Mouse (Mus musculus) midbrain, embryonic 13.5 days (tissue): Measurements from ENCODE around the gene Gm9844. TPM values are rescaled to one million over a fixed set of nuclear protein-coding genes. Genes with fewer than 3 reads are reported as not detected.
"Not testable (repeated sequence)": the region's sequence is repeated elsewhere in the genome, so short reads cannot be mapped to it uniquely, and the experiment has no call there.

Source experiments
- ATAC-seq: fragments of 200-750 bp; cut with Nextera tagmentation; 2 replicates; pipeline ENCODE4 v1.8.0; 2017; ENCODE audit warnings: mild to moderate bottlenecking, moderate TSS enrichment, moderate library complexity
- H3K27ac ChIP-seq: fragments of 300-500 bp; sonication (generic); 2 replicates; pipeline ENCODE4 v1.5.1; 2015; ENCODE audit warnings: inconsistent platforms, mild to moderate bottlenecking, moderate library complexity
- H3K27me3 ChIP-seq: fragments of 300-500 bp; sonication (generic); 2 replicates; pipeline ENCODE4 v1.6.1; 2015; ENCODE audit warnings: mild to moderate bottlenecking, inconsistent platforms
- H3K36me3 ChIP-seq: fragments of 300-500 bp; sonication (generic); 2 replicates; pipeline ENCODE4 v1.6.1; 2015; ENCODE audit warnings: mild to moderate bottlenecking, inconsistent platforms
- H3K4me1 ChIP-seq: fragments of 300-500 bp; sonication (generic); replicated peaks from 2 replicates; pipeline ENCODE4 v1.6.1; 2015; ENCODE audit warnings: inconsistent platforms
- H3K4me2 ChIP-seq: fragments of 300-500 bp; sonication (generic); replicated peaks from 2 replicates; pipeline ENCODE4 v1.6.1; 2015; ENCODE audit warnings: moderate library complexity, mild to moderate bottlenecking, inconsistent platforms
- H3K4me3 ChIP-seq: fragments of 300-500 bp; sonication (generic); replicated peaks from 2 replicates; pipeline ENCODE4 v1.5.1; 2015; ENCODE audit warnings: mild to moderate bottlenecking, inconsistent platforms
- H3K9ac ChIP-seq: fragments of 300-500 bp; sonication (generic); replicated peaks from 2 replicates; pipeline ENCODE4 v1.6.1; 2015; ENCODE audit warnings: mild to moderate bottlenecking, inconsistent platforms
- H3K9me3 ChIP-seq: fragments of 300-500 bp; sonication (generic); 2 replicates; pipeline ENCODE4 v1.6.1; 2016; ENCODE audit warnings: mild to moderate bottlenecking, inconsistent platforms
- WGBS: fragments of 180-500 bp; shearing (Covaris S2); methylation state at CpG from one replicate; pipeline ENCODE4 v1.1.7; 2015; 5-methylcytosine and 5-hydroxymethylcytosine counted together
- polyA plus RNA-seq: library from polyadenylated mRNA; unstranded; fragments of >200 nt; fragmentation: Nextera tagmentation; extraction: Ambion mirVana; gene quantifications from 2 replicates; pipeline ENCODE4 v1.2.1, GENCODE M21; 2015

Gm9844 gene
- polyA plus RNA-seq, result 28.4 and 41.5 TPM in 2 replicates

GRCm38 (mm10) chr7:24861913-24862312 lies at the start of gene Gm9844:
Gene Gm9844, plus strand, starts transcription at chr7:24862213.
- no peak within 1 kb of the TSS for H3K4me3 ChIP-seq
- H3K4me1 ChIP-seq, result no peaks in the 10 kb centered on the region
- WGBS, result 90% methylated on average over 7 of the region's 7 CpGs
- H3K36me3 ChIP-seq, result no peaks in the 10 kb centered on the region
- no peak within 1 kb of the TSS for H3K27ac ChIP-seq
- peaks cover 4% of the 10 kb centered on the region for H3K27me3 ChIP-seq
- H3K9me3 ChIP-seq, result no peaks in the 10 kb centered on the region
- ATAC-seq, result no peak
- no peak within 1 kb of the TSS for H3K9ac ChIP-seq
- H3K4me2 ChIP-seq, result no peak within 1 kb of the TSS

DNA sequence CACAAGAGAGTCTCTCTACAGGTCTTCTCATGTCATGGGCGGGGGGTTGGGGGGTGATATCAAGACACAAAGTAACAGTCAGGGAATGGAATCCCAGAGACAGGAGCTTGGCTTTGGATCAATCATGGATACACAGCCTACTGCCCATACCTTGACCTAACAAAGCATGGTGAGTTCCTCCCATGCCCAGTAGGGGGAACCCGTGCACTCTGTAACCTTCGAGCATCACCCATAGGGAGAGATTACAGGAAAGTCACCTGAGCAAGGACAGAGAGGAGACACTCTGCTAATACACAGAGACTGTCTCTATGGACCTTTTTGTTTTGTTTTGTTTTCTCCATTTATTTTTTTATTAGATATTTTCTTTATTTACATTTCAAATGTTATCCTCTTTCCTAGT lies 44.5 kb upstream of the Gm9844 start:
- Histone ChIP-seq H3K36me3 (no peaks in the 10 kb centered on the region), H3K27me3 (0 out of 2 replicates have a peak, but pooled peaks cover 3% of the 10 kb centered on the region), H3K9ac (no peak overlapping the region), H3K9me3 (no peaks in the 10 kb centered on the region), H3K4me2 (no peak overlapping the region), H3K4me3 (no peak overlapping the region), H3K27ac (no peak overlapping the region), H3K4me1 (no peaks in the 10 kb centered on the region)
- ATAC-seq, result peak; percentile 80
- WGBS, result 2% methylated on average over 3 of the region's 3 CpGs

GRCm38 (mm10) chr7:24824452-24824851 lies 37.6 kb upstream of the Gm9844 start:
- H3K36me3 ChIP-seq, result no peaks in the 10 kb centered on the region
- 79% methylated on average over 7 of the region's 7 CpGs for WGBS
- H3K27ac ChIP-seq, result no peak overlapping the region
- no peak overlapping the region for H3K9ac ChIP-seq
- ATAC-seq, result no peak
- H3K9me3 ChIP-seq, result no peaks in the 10 kb centered on the region
- no peak overlapping the region for H3K4me3 ChIP-seq
- H3K4me2 ChIP-seq, result no peak overlapping the region
- H3K27me3 ChIP-seq, result no peaks in the 10 kb centered on the region
- no peaks in the 10 kb centered on the region for H3K4me1 ChIP-seq

- Histone ChIP-seq H3K4me2 (no peak overlapping the region), H3K4me3 (no peak overlapping the region), H3K27ac (no peak overlapping the region), H3K9me3 (no peaks in the 10 kb centered on the region), H3K27me3 (no peaks in the 10 kb centered on the region), H3K4me1 (no peaks in the 10 kb centered on the region), H3K9ac (no peak overlapping the region), H3K36me3 (no peaks in the 10 kb centered on the region)
- 88% methylated on average over 4 of the region's 4 CpGs for WGBS
- no peak for ATAC-seq
Measured at GRCm38 (mm10) chr7:24827181-24827580, 34.8 kb upstream of the Gm9844 start.

- not testable (repeated sequence) for ATAC-seq, H3K4me2 ChIP-seq, H3K4me3 ChIP-seq, H3K9ac ChIP-seq, H3K4me1 ChIP-seq, H3K36me3 ChIP-seq, H3K9me3 ChIP-seq, H3K27ac ChIP-seq, H3K27me3 ChIP-seq
- 66% methylated on average over 11 of the region's 13 CpGs for WGBS
Measured at GRCm38 (mm10) chr7:24838732-24839409, 23.1 kb upstream of the Gm9844 start.

DNA sequence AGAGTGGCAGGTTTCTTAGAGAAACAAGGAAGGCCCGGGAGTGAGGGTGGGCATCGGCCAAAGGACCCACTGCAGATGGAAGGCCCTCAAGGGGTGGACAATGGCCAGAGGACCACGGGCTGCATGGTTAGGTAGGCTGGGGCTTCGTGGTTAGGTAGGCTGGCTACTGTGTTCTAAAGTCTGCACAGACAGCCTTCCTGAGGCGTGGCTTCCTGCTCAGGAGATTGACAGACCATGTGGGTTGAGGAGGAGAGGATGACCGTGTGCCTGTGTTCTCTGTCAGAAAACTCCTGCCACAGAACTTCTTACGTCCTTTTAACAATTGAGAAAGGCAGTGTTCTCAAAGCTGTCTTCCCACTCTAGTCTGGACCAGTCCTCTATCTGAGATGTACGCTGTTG lies 22.6 kb upstream of the Gm9844 start:
- Histone ChIP-seq H3K27ac (no peak overlapping the region), H3K27me3 (no peaks in the 10 kb centered on the region), H3K4me3 (no peak overlapping the region), H3K9me3 (no peaks in the 10 kb centered on the region), H3K4me2 (no peak overlapping the region), H3K9ac (no peak overlapping the region), H3K36me3 (no peaks in the 10 kb centered on the region), H3K4me1 (no peaks in the 10 kb centered on the region)
- no peak for ATAC-seq
- 83% methylated on average over 8 of the region's 8 CpGs for WGBS

DNA sequence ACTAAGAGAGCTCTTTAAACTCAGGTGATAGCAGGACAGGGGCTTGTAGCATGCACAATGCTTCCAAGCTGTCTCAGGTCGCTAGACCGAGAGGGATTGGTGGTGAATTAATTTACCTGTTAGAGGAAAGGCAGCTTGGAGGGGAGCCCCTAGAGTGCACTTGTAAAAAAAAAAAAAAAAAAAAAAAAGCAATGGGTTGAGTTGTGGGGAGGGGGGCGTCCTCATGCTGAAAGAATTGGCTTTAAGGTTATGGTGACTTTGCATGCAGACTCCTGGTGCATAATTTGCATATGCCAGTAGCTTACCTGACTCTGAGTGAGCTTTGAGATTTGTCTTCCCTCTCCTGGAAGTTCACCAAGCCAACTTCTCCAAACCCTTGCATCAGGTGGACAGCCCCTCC lies 21.7 kb upstream of the Gm9844 start:
- Histone ChIP-seq H3K4me3 (no peak overlapping the region), H3K27ac (no peak overlapping the region), H3K9ac (no peak overlapping the region), H3K4me1 (no peaks in the 10 kb centered on the region), H3K4me2 (no peak overlapping the region), H3K9me3 (no peaks in the 10 kb centered on the region), H3K36me3 (no peaks in the 10 kb centered on the region), H3K27me3 (no peaks in the 10 kb centered on the region)
- ATAC-seq, result no peak
- 59% methylated on average over 3 of the region's 3 CpGs for WGBS

GRCm38 (mm10) chr7:24841009-24841408 lies 21.0 kb upstream of the Gm9844 start:
- no peaks in the 10 kb centered on the region for H3K36me3 ChIP-seq
- no peak overlapping the region for H3K9ac ChIP-seq
- no peak overlapping the region for H3K4me2 ChIP-seq
- WGBS, result 79% methylated on average over 4 of the region's 4 CpGs
- no peak overlapping the region for H3K4me3 ChIP-seq
- H3K27me3 ChIP-seq, result no peaks in the 10 kb centered on the region
- no peak overlapping the region for H3K27ac ChIP-seq
- no peaks in the 10 kb centered on the region for H3K9me3 ChIP-seq
- no peak for ATAC-seq
- no peaks in the 10 kb centered on the region for H3K4me1 ChIP-seq

GRCm38 (mm10) chr7:24844144-24844543 lies 17.9 kb upstream of the Gm9844 start:
- Histone ChIP-seq H3K4me2 (no peak overlapping the region), H3K9me3 (no peaks in the 10 kb centered on the region), H3K9ac (no peak overlapping the region), H3K27ac (no peak overlapping the region), H3K4me1 (no peaks in the 10 kb centered on the region), H3K27me3 (no peaks in the 10 kb centered on the region), H3K4me3 (no peak overlapping the region), H3K36me3 (no peaks in the 10 kb centered on the region)
- ATAC-seq, result no peak
- WGBS, result 41% methylated on average over 5 of the region's 5 CpGs

DNA sequence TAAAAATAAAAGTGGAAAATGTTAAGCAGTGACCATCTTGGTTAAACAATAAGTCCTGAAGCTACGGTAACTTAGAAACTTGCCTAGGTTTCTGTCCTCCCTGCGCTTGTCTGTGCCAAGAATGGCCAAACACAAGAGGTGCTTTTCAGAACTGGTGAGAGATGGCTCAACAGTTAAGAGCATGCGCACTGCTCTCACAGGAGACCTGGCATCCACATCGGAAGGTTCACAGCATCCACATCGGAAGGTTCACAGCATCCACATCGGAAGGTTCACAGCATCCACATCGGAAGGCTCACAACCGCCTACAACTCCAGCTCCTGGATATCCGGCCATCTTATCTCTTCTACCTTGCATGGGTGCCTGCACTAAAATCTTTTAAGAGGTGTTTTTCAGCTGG lies 16.8 kb upstream of the Gm9844 start:
- Histone ChIP-seq H3K4me2 (no peak overlapping the region), H3K36me3 (no peaks in the 10 kb centered on the region), H3K27me3 (no peaks in the 10 kb centered on the region), H3K9me3 (no peaks in the 10 kb centered on the region), H3K4me3 (no peak overlapping the region), H3K4me1 (0 out of 2 replicates have a peak, but pooled peaks cover 2% of the 10 kb centered on the region), H3K27ac (no peak overlapping the region), H3K9ac (no peak overlapping the region)
- 83% methylated on average over 9 of the region's 9 CpGs for WGBS
- ATAC-seq, result no peak

DNA sequence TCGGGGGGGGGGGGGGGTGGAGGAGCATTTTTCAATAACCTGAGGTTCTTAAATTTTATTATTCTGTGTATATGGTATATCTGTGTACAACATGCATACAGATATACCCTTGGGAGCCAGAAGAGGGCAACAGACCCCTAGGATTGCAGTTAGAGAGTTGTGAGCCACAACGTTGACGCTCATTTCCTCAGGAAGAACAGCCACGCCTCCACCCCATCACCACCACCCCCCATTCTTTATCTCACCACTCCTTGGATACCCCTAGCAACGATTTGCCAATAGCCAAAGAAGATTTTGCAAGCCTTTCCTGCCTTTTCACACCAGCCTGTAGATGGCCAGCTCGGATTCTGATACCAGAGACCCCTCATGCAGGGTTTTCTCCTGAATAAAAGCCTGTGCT lies 16.3 kb upstream of the Gm9844 start:
- Histone ChIP-seq H3K4me3 (no peak overlapping the region), H3K36me3 (no peaks in the 10 kb centered on the region), H3K9ac (no peak overlapping the region), H3K27ac (no peak overlapping the region), H3K4me2 (no peak overlapping the region), H3K4me1 (0 out of 2 replicates have a peak, but pooled peaks cover 4% of the 10 kb centered on the region), H3K27me3 (no peaks in the 10 kb centered on the region), H3K9me3 (no peaks in the 10 kb centered on the region)
- ATAC-seq, result no peak
- 1% methylated on average over 6 of the region's 6 CpGs for WGBS

DNA sequence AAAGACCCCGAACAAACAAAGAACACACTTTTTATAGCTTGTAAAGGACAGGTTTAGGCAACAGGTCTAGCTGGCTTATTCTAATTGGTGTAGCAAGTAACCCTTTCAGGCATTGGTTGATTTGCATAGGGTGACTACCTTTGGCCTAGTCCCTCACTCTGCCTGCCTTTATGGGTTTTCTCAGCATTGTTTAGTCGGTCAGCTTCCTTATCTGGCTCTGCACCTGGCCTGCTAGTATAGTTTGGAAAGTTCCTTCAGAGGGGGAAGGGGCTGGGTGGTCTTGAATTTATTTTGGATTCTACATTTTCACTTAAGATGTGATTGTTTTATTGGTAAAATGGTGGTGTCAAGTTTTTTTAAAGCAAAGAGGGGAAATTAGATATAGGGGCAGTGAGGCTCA lies 15.4 kb upstream of the Gm9844 start:
- not testable (repeated sequence) for H3K4me2 ChIP-seq, H3K4me3 ChIP-seq, H3K4me1 ChIP-seq, ATAC-seq, H3K9me3 ChIP-seq, H3K9ac ChIP-seq, H3K36me3 ChIP-seq, H3K27ac ChIP-seq, H3K27me3 ChIP-seq
- WGBS, result 41% methylated on average over 2 of the region's 2 CpGs

GRCm38 (mm10) chr7:24850162-24850561 lies 11.9 kb upstream of the Gm9844 start:
- H3K4me1 ChIP-seq, result 0 out of 2 replicates have a peak, but pooled peaks cover 6% of the 10 kb centered on the region
- H3K4me2 ChIP-seq, result no peak overlapping the region
- no peak overlapping the region for H3K4me3 ChIP-seq
- H3K9me3 ChIP-seq, result no peaks in the 10 kb centered on the region
- no peak overlapping the region for H3K9ac ChIP-seq
- 24% methylated on average over 5 of the region's 5 CpGs for WGBS
- no peak for ATAC-seq
- H3K27ac ChIP-seq, result no peak overlapping the region
- no peaks in the 10 kb centered on the region for H3K27me3 ChIP-seq
- no peaks in the 10 kb centered on the region for H3K36me3 ChIP-seq
